Mouse (Mus musculus): Measurements from ENCODE around the gene Gmpr. TPM values are rescaled to one million over a fixed set of nuclear protein-coding genes. Genes with fewer than 3 reads are reported as not detected.
A peak's percentile ranks its signal among the peaks of the same experiment; 100 is the strongest.

Gene Gmpr
- total RNA-seq, 2 experiments from 2014 or later: 67.0 to 69.7 TPM

- peak; percentile 63 to 76 for DNase-seq (ENCODE audit: low spot score in 2 of 2)
These were observed 31.4 kb downstream of the Gmpr start for GRCm38 (mm10) chr13:45538532-45539204.

GRCm38 (mm10) chr13:45539205-45539568, 31.9 kb downstream of the Gmpr start:
- peak; percentile 69 to 88 for DNase-seq (ENCODE audit: low spot score in 2 of 2)

- DNase-seq (ENCODE audit: low spot score in 2 of 2): no peak
These were observed 38.7 kb downstream of the Gmpr start for GRCm38 (mm10) chr13:45545974-45546373.

GRCm38 (mm10) chr13:45546946-45547345, 39.7 kb downstream of the Gmpr start:
- no peak for DNase-seq (ENCODE audit: low spot score in 2 of 2)

GRCm38 (mm10) chr13:45547549-45547948, 40.3 kb downstream of the Gmpr start:
- no peak for DNase-seq (ENCODE audit: low spot score in 2 of 2)

GRCm38 (mm10) chr13:45553674-45554073, 46.4 kb downstream of the Gmpr start:
- no peak for DNase-seq (ENCODE audit: low spot score in 2 of 2)

- no peak for DNase-seq (ENCODE audit: low spot score in 2 of 2)
These were observed 51.1 kb downstream of the Gmpr start for GRCm38 (mm10) chr13:45558367-45558766.

GRCm38 (mm10) chr13:45559258-45559657, 52.0 kb downstream of the Gmpr start:
- DNase-seq (ENCODE audit: low spot score in 2 of 2): no peak

GRCm38 (mm10) chr13:45560543-45560942, 53.3 kb downstream of the Gmpr start:
- DNase-seq (ENCODE audit: low spot score in 2 of 2): no peak

GRCm38 (mm10) chr13:45562011-45562410, 54.8 kb downstream of the Gmpr start:
- no peak for DNase-seq (ENCODE audit: low spot score in 2 of 2)

- peak in 1 of 2 experiments; percentile 31 for DNase-seq (ENCODE audit: low spot score in 2 of 2)
These were observed 57.7 kb downstream of the Gmpr start for GRCm38 (mm10) chr13:45564946-45565345.

GRCm38 (mm10) chr13:45569932-45570331, 62.7 kb downstream of the Gmpr start:
- peak in 1 of 2 experiments; percentile 49 for DNase-seq (ENCODE audit: low spot score in 2 of 2)

GRCm38 (mm10) chr13:45571795-45572262, 64.6 kb downstream of the Gmpr start:
- DNase-seq (ENCODE audit: low spot score in 2 of 2): peak; percentile 80 to 96

GRCm38 (mm10) chr13:45572768-45573167, 65.5 kb downstream of the Gmpr start:
- peak in 1 of 2 experiments; percentile 80 for DNase-seq (ENCODE audit: low spot score in 2 of 2)

- DNase-seq (ENCODE audit: low spot score in 2 of 2): no peak
These were observed 68.9 kb downstream of the Gmpr start for GRCm38 (mm10) chr13:45576185-45576584.

- no peak for DNase-seq (ENCODE audit: low spot score in 2 of 2)
These were observed 70.1 kb downstream of the Gmpr start for GRCm38 (mm10) chr13:45577366-45577765.

GRCm38 (mm10) chr13:45577784-45578183, 70.5 kb downstream of the Gmpr start:
- no peak for DNase-seq (ENCODE audit: low spot score in 2 of 2)

GRCm38 (mm10) chr13:45579751-45580150, 72.5 kb downstream of the Gmpr start:
- no peak for DNase-seq (ENCODE audit: low spot score in 2 of 2)

GRCm38 (mm10) chr13:45582294-45582693, 75.0 kb downstream of the Gmpr start:
- DNase-seq (ENCODE audit: low spot score in 2 of 2): peak in 1 of 2 experiments; percentile 33

GRCm38 (mm10) chr13:45583061-45583460, 75.8 kb downstream of the Gmpr start:
- DNase-seq (ENCODE audit: low spot score in 2 of 2): no peak

- no peak for DNase-seq (ENCODE audit: low spot score in 2 of 2)
These were observed 83.7 kb downstream of the Gmpr start for GRCm38 (mm10) chr13:45590898-45591297.

- DNase-seq (ENCODE audit: low spot score in 2 of 2): peak in 1 of 2 experiments; percentile 46
These were observed 86.7 kb downstream of the Gmpr start for GRCm38 (mm10) chr13:45593914-45594313.

GRCm38 (mm10) chr13:45595416-45595815, 88.2 kb downstream of the Gmpr start:
- DNase-seq (ENCODE audit: low spot score in 2 of 2): no peak

Measured in layer of hippocampus, adult 18-20 months (tissue).